Mouse (Mus musculus) spleen, adult 2 months (tissue): ENCODE data around the gene Gps1. TPM values are rescaled to one million over a fixed set of nuclear protein-coding genes. Genes with fewer than 3 reads are reported as not detected.

ENCODE experiments used
- DNase-seq, 2 experiments: peaks; one replicate each; pipeline versions ENCODE4 v3.0.0 to v3.0.0-alpha.2; 2012 to 2021; ENCODE audit warnings: low spot score in 2 of 2, low read depth in 1 of 2
- H3K27ac ChIP-seq: fragments of 200-500 bp; 2 replicates; pipeline ENCODE4 v1.5.1; 2012; ENCODE audit warnings: low read length, inconsistent platforms; ENCODE audit not compliant: insufficient read depth
- H3K27me3 ChIP-seq: fragments of 200-500 bp; 2 replicates; pipeline ENCODE4 v1.6.1; 2012; ENCODE audit warnings: mild to moderate bottlenecking, moderate library complexity, low read length, inconsistent platforms; ENCODE audit not compliant: control insufficient read depth, insufficient read depth
- H3K36me3 ChIP-seq: fragments of 200-500 bp; 2 replicates; pipeline ENCODE4 v1.6.1; 2012; ENCODE audit warnings: mild to moderate bottlenecking, low read length, inconsistent platforms; ENCODE audit not compliant: control insufficient read depth, insufficient read depth
- H3K4me1 ChIP-seq: fragments of 200-500 bp; 2 replicates; pipeline ENCODE4 v1.6.1; 2011; ENCODE audit warnings: inconsistent platforms; ENCODE audit not compliant: control insufficient read depth, insufficient read depth, insufficient read length
- H3K4me3 ChIP-seq: fragments of 200-500 bp; 2 replicates; pipeline ENCODE4 v1.5.1; 2011; ENCODE audit warnings: mild to moderate bottlenecking, inconsistent platforms; ENCODE audit not compliant: insufficient read depth, insufficient read length; ENCODE audit errors: extremely low read depth
- CTCF ChIP-seq: fragments of 200-500 bp; IDR thresholded peaks from 2 replicates; pipeline ENCODE4 v1.5.1; 2011; ENCODE audit warnings: mild to moderate bottlenecking, inconsistent platforms; ENCODE audit not compliant: insufficient read depth, insufficient read length, insufficient replicate concordance; ENCODE audit errors: extremely low read depth
- POLR2A ChIP-seq: fragments of 200-500 bp; IDR thresholded peaks from 2 replicates; pipeline ENCODE4 v1.6.1; 2011; ENCODE audit warnings: low read depth, low read length, inconsistent platforms
- WGBS: fragments of 180-500 bp; shearing (Covaris S2); methylation state at CpG from one replicate; pipeline ENCODE4 v1.1.7; 2018; 5-methylcytosine and 5-hydroxymethylcytosine counted together
- polyA plus RNA-seq: library from polyadenylated mRNA; depleted of rRNA; stranded (reverse); fragments of >200 nt; gene quantifications from 2 replicates; pipeline ENCODE4 v1.2.3, GENCODE M21; 2012; rRNA removed

The Gps1 gene
- polyA plus RNA-seq = 84.9 and 88.9 TPM in 2 replicates

DNA sequence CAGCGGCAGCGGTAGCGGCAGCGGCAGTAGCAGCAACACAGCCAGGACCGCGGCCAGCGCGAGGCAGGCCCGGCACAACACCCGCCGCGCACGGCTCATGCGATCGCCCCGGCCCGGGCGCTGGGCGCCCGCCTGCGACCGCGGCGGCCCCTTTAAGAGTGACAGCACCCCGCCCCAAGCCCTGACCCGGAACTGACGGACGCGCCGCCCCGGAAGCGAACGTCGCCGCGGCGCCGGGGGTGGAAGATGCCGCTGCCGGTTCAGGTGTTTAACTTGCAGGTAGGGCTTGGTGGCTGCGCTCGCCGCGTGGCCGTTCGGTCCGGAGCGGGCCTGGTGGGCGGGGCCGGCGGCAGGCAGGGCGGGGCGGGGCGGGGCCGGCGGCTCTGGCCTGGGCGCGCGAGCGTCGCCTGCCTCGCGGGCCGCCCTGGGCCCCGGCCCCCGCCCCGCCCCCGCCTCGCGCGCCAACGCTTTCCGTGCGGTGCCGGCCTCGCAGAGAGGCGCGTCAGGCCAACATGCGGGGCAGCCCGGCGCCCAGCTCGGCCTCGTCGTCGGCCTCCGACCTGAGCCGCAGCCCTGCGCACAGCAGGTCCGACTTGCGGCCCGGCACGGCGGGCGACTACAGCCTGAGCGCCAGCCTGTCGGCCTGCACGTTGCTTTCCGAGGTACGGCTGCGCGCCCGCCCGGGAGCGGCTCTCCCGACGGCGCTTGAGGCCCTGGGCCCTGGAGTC is at the start of gene Gps1, which contains the start of gene Rfng:
TSS of gene Gps1 (plus strand) at position 209 of the 728 bp plus-strand sequence.
TSS of gene Rfng (minus strand) at position 144 of the 728 bp plus-strand sequence.
- no peak for TF ChIP-seq POLR2A
- 1% methylated on average over 94 of the region's 107 CpGs for WGBS
- H3K27me3 ChIP-seq = no peaks in the 10 kb centered on the region

GRCm38 (mm10) chr11:120736424-120736823 is 47.6 kb upstream of the Gps1 start:
- TF ChIP-seq CTCF (no peak), POLR2A (no peak)

More for the DNA sequence above, at the start of gene Gps1, which contains the start of gene Rfng:
- Histone ChIP-seq H3K4me1 (peaks cover 9% of the 10 kb centered on the region), H3K36me3 (peaks cover 10% of the 10 kb centered on the region), H3K4me3 (peak within 1 kb of the TSS; percentile 96), H3K27ac (peak within 1 kb of the TSS; percentile 61)
- DNase-seq = peak; percentile 38 to 81

DNA sequence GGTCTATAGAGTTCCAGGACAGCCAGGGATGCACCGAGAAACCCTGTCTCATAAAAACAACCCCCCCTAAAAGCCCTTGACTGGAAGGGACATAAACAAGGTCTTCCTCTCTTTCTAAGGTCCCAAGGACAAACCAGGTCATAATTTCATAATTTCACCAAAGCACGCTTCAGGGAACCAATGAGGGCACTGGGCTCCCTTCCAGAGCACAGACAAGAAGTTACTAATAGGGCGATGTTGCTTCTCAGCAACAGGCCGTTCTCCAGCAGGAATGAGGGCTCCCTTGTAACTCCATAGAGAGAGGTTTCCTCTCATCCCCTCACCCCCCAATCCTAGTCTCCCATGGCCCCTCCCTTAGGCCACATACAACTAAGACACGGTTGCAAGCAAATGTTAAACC is 43.1 kb upstream of the Gps1 start:
- WGBS = 87% methylated on average over 5 of the region's 5 CpGs
- no peaks in the 10 kb centered on the region for H3K27me3 ChIP-seq

More at GRCm38 (mm10) chr11:120736424-120736823, 47.6 kb upstream of the Gps1 start:
- no peak overlapping the region for H3K4me3 ChIP-seq
- no peaks in the 10 kb centered on the region for H3K27me3 ChIP-seq
- no peak overlapping the region for H3K27ac ChIP-seq
- no peaks in the 10 kb centered on the region for H3K4me1 ChIP-seq
- WGBS = 83% methylated on average over 6 of the region's 6 CpGs
- no peaks in the 10 kb centered on the region for H3K36me3 ChIP-seq
- DNase-seq = no peak

GRCm38 (mm10) chr11:120744121-120744701 is 39.9 kb upstream of the Gps1 start:
- WGBS = 78% methylated on average over 7 of the region's 7 CpGs
- no peak for DNase-seq
- Histone ChIP-seq H3K4me3 (no peak overlapping the region), H3K27ac (no peak overlapping the region), H3K4me1 (no peaks in the 10 kb centered on the region), H3K27me3 (no peaks in the 10 kb centered on the region), H3K36me3 (no peaks in the 10 kb centered on the region)
- TF ChIP-seq CTCF (no peak), POLR2A (no peak)

More for the DNA sequence above, 43.1 kb upstream of the Gps1 start:
- H3K36me3 ChIP-seq = no peaks in the 10 kb centered on the region
- TF ChIP-seq CTCF (no peak), POLR2A (no peak)
- no peak for DNase-seq
- no peak overlapping the region for H3K4me3 ChIP-seq
- H3K27ac ChIP-seq = no peak overlapping the region
- H3K4me1 ChIP-seq = no peaks in the 10 kb centered on the region

- TF ChIP-seq POLR2A (no peak), CTCF (no peak)
- no peaks in the 10 kb centered on the region for H3K27me3 ChIP-seq
Measured at GRCm38 (mm10) chr11:120747974-120748373, 36.1 kb upstream of the Gps1 start.

DNA sequence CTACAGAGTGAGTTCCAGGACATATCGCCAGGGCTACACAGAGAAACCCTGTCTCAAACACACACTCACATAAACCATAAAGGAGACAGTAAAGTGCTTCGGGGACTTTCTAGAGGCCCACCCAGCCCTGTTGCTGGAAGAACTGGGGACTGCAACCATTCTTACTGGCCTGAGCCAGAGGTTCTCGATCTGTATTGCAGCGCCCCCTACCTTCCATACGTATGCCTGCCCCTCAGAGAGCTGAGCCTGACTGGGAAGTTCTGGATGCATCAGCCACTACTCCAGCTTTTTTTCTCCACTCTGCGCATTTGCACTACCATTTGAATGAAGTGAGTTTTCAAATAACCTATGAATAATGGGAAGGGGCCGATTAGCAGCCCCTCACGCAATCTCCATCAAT is 34.6 kb upstream of the Gps1 start:
- H3K4me1 ChIP-seq = no peaks in the 10 kb centered on the region
- 64% methylated on average over 8 of the region's 8 CpGs for WGBS
- no peaks in the 10 kb centered on the region for H3K27me3 ChIP-seq
- H3K27ac ChIP-seq = no peak overlapping the region
- H3K36me3 ChIP-seq = no peaks in the 10 kb centered on the region
- peak; percentile 27 to 37 for DNase-seq
- H3K4me3 ChIP-seq = no peak overlapping the region
- TF ChIP-seq CTCF (peak; percentile 44; the same call in 1 of the 2 replicates), POLR2A (no peak)

More at GRCm38 (mm10) chr11:120747974-120748373, 36.1 kb upstream of the Gps1 start:
- Histone ChIP-seq H3K27ac (no peak overlapping the region), H3K4me1 (no peaks in the 10 kb centered on the region), H3K4me3 (no peak overlapping the region), H3K36me3 (no peaks in the 10 kb centered on the region)
- WGBS = 48% methylated on average over 4 of the region's 4 CpGs
- DNase-seq = no peak

GRCm38 (mm10) chr11:120751606-120752005 is 32.5 kb upstream of the Gps1 start:
- H3K4me1 ChIP-seq = no peaks in the 10 kb centered on the region
- no peak overlapping the region for H3K27ac ChIP-seq
- TF ChIP-seq CTCF (no peak), POLR2A (no peak)
- no peaks in the 10 kb centered on the region for H3K36me3 ChIP-seq
- WGBS = 89% methylated on average over 4 of the region's 4 CpGs
- no peak for DNase-seq
- H3K27me3 ChIP-seq = no peaks in the 10 kb centered on the region
- H3K4me3 ChIP-seq = no peak overlapping the region
